Mouse (Mus musculus) MEL (cell line): ENCODE measurements around the gene Spef1.
A peak's percentile ranks its signal among the peaks of the same experiment; 100 is the strongest.

Experiments used
- E2F4 ChIP-seq: IDR thresholded peaks from 2 replicates; pipeline ENCODE4 v1.6.1; 2011; ENCODE audit warnings: low read depth, low read length, improper control_type of control experiment, borderline replicate concordance
- EP300 ChIP-seq, 2 experiments: IDR thresholded peaks; 2 replicates each; pipeline ENCODE4 v1.6.1; 2011; ENCODE audit warnings: improper control_type of control experiment in 2 of 2, low read length in 2 of 2, low read depth in 1 of 2, mild to moderate bottlenecking in 1 of 2
- GABPA ChIP-seq: IDR thresholded peaks from 2 replicates; pipeline ENCODE4 v1.6.1; 2012; ENCODE audit warnings: low read depth, mild to moderate bottlenecking, inconsistent platforms, low read length, improper control_type of control experiment, moderate library complexity
- POLR2A ChIP-seq, 2 experiments: IDR thresholded peaks; 2 replicates each; pipeline ENCODE4 v1.6.1; 2011 to 2012; ENCODE audit warnings: low read length in 2 of 2, mild to moderate bottlenecking in 2 of 2, control low read depth in 1 of 2, improper control_type of control experiment in 1 of 2, low read depth in 1 of 2, moderate library complexity in 1 of 2; ENCODE audit not compliant: control insufficient read depth in 1 of 2, insufficient read depth in 1 of 2, poor library complexity in 1 of 2
- ZNF384 ChIP-seq: IDR thresholded peaks from 2 replicates; pipeline ENCODE4 v1.6.1; 2012; ENCODE audit warnings: low read depth, mild to moderate bottlenecking, inconsistent platforms, low read length, improper control_type of control experiment

DNA sequence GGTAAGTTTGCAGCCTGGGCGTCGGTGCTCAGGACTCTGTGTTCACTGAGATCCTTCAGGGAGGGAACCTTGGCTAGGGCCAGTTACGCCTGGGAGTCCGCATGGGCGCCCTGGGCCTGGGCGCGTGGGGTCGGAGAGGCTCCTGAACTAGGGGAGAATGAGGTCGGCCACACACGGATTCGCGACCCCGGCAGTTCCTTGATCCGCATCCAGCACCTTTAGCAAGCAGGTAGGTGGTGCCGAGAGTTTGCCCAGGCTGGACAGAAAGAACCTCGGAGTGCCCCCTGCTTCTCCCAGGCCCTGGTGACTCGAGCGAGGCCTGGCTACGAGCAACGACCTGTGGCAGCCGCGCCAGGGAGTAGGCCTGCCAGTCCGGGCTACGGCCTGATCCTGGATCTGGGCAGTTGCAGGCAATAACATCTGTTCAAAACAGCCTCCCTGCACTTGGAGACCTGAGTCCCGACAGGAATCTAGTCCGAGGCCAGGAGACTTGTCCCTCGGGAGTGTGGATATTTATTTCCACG is 47.1 kb upstream of the Spef1 start:
- TF ChIP-seq E2F4, result no peak
- no peak for TF ChIP-seq EP300 (IDR thresholded peaks at IDR 0.05; ENCODE audit: low read depth in 1 of 2, low read length in 2 of 2)
- no peak for TF ChIP-seq GABPA
- TF ChIP-seq POLR2A (IDR thresholded peaks at IDR 0.05; ENCODE audit: control insufficient read depth in 1 of 2, insufficient read depth in 1 of 2, low read depth in 1 of 2, low read length in 2 of 2, poor library complexity in 1 of 2), result peak in 1 of 2 experiments; percentile 90; a peak in 3 of 4 replicates
- TF ChIP-seq ZNF384, result no peak
